Mouse (Mus musculus): ENCODE results near the gene Prkg1.

- no peak for TF ChIP-seq CTCF (IDR thresholded peaks at IDR 0.05; ENCODE audit: low read depth, low read length)
- no peak for TF ChIP-seq POLR2A (IDR thresholded peaks at IDR 0.05; ENCODE audit: borderline replicate concordance, low read depth, low read length)
Observed at GRCm38 (mm10) chr19:31662802-31663201, 102.0 kb downstream of the Prkg1 start.
